Mouse (Mus musculus) heart, adult 2 months (tissue): ENCODE results near the gene Clint1.

ENCODE experiments used
- CTCF ChIP-seq: fragments of 200-600 bp; IDR thresholded peaks from 2 replicates; pipeline ENCODE4 v1.8.1; 2022; ENCODE audit warnings: antibody characterized with exemption, mild to moderate bottlenecking, moderate library complexity
- POLR2A ChIP-seq: fragments of 200-500 bp; IDR thresholded peaks from 2 replicates; pipeline ENCODE4 v1.6.1; 2011; ENCODE audit warnings: mild to moderate bottlenecking, low read depth, low read length, control low read depth; ENCODE audit not compliant: insufficient read depth

DNA sequence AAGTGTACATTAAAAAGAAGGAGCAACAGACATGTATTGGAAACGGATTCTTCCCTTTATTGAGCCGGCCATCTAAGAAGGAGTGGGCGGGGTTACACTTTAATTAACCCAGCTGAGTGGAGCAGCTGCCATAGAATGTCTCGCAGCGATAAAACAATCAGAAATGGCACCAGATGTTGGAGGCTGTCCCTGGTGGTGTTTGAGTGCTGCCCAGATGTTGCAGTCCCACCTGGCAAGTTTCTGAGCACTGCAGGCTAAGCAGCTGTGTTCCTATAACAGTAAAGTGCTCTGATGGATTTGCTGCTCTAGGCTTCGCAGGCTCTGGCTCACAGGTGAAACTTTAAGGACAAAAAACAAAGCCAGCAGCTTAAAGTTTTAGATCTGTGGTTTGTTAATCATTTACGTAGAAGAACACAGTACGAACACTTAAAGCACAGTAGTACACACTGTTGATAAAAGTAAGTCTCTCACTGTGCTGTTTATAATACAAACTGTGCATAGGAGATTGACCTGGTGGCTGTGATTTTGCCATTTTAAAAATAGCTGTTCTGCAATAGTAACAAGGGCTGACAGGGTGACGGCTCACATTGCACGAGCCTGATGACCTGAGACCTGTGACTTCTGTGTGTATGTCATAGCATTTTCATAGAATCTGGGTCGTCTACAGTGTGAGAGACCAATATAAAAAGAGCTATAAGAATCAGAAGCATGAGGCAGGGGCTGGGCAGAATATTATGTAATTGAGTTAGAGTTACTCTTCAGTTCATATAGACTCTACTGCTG is 48.6 kb downstream of the Clint1 start:
- TF ChIP-seq CTCF (no peak), POLR2A (no peak)
